Mouse (Mus musculus) myocyte (in vitro differentiated cells): Measurements from ENCODE around the gene Ptpn13.

Source experiments
- CEBPB ChIP-seq: IDR thresholded peaks from 2 replicates; pipeline ENCODE4 v1.6.1; 2011; ENCODE audit warnings: mild to moderate bottlenecking, moderate library complexity; ENCODE audit not compliant: poor library complexity, insufficient read depth, severe bottlenecking
- E2F4 ChIP-seq: IDR thresholded peaks from one replicate; pipeline ENCODE4 v1.6.1; 2011; ENCODE audit warnings: mild to moderate bottlenecking, control low read depth, moderate library complexity; ENCODE audit not compliant: insufficient read depth
- MAX ChIP-seq: IDR thresholded peaks from one replicate; pipeline ENCODE4 v1.6.1; 2011; ENCODE audit warnings: low read depth, mild to moderate bottlenecking, control low read depth
- POLR2A ChIP-seq: IDR thresholded peaks from one replicate; pipeline ENCODE4 v1.6.1; 2011; ENCODE audit warnings: low read depth, mild to moderate bottlenecking, control low read depth, moderate library complexity; ENCODE audit not compliant: insufficient read length
- POLR2AphosphoS2 ChIP-seq: IDR thresholded peaks from one replicate; pipeline ENCODE4 v1.6.1; 2011; ENCODE audit warnings: low read depth, control low read depth; ENCODE audit not compliant: insufficient read length
- TCF12 ChIP-seq: IDR thresholded peaks from one replicate; pipeline ENCODE4 v1.6.1; 2011; ENCODE audit warnings: mild to moderate bottlenecking, control low read depth; ENCODE audit not compliant: poor library complexity, insufficient read depth, severe bottlenecking
- USF1 ChIP-seq: IDR thresholded peaks from one replicate; pipeline ENCODE4 v1.6.1; 2011; ENCODE audit warnings: low read depth, mild to moderate bottlenecking, control low read depth, moderate library complexity

- TF ChIP-seq MAX, result no peak
- peak; percentile 95 for TF ChIP-seq POLR2A
- no peak for TF ChIP-seq TCF12
- no peak for TF ChIP-seq USF1
- TF ChIP-seq CEBPB, result no peak
- no peak for TF ChIP-seq E2F4
- peak; percentile 94 for TF ChIP-seq POLR2AphosphoS2
Observed at GRCm38 (mm10) chr5:103424678-103425319, at the start of gene Ptpn13.
